Mouse (Mus musculus): ENCODE data around the gene Cacna2d1. TPM values are rescaled to one million over a fixed set of nuclear protein-coding genes. Genes with fewer than 3 reads are reported as not detected.

The Cacna2d1 gene
- polyA plus RNA-seq, 1 experiment from 2014 or later = 1.3 TPM

DNA sequence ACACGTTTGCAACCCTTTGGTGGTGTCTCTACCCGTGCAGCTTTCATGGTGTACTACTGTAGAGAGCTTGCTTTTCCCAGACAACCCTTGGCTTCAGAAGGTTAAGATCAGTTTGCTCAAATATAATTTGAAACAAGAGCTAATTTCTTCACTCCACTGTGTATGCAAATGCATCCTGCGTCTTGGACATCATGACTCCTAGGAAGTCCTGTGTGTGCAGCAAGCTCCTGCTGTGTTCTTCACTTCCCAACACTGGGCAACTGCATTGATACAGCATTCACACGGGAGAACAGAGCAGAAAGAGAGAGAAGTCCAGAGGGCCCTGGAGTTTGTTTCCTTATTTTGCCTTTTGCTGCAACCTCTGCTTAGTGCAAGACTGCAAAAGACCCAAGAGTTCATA lies 48.1 kb downstream of the Cacna2d1 start:
- DNase-seq (ENCODE audit: low spot score) = no peak

DNA sequence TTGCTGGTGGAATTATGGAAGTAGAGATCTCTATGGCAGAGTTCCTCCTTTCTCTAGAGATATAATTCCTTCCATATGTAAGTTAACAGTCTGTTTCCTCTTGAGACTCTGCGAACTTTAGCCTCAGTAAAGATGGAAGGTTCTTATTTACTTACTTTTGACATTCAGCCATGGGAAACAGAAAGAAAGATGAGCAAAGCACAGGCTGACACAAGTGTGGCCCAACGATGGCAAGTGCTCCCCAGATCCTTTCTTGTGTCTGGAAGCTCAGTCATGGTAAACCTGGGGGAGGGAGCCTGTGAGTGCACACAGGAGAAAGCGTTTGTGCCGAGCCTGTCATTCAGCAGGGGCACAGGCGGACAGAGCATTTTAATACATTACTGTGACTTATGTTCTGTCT lies 48.9 kb downstream of the Cacna2d1 start:
- no peak for DNase-seq (ENCODE audit: low spot score)

DNA sequence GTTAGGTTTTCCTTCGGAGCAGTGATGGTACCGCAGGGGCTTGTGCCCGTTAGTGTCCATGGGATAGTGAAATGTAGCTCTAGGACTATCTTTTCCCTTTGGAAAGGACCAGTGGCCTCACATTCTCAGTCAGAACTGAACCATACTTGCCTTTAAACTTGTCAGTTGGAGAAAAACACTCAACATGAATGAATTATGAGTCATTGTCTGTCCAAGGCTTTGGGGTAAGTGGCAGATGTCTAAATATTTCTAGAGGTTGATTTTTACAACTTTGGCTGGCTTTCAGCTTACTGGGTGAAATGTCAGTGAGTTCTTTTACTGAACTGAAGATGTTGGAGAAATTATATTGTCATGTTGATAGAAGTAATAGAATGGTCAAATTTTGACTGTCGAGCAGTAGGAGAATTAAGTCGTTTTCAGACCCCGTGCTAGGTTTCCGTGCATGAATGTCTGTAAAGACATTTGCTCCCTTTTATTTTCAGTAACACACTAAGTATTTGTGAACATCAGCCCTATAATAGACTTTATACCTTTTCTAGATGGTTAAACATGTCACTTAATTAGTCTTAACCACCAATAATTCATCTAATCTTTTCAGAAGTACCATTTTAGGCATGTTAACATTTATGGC lies 50.9 kb downstream of the Cacna2d1 start:
- DNase-seq (ENCODE audit: low spot score) = no peak

DNA sequence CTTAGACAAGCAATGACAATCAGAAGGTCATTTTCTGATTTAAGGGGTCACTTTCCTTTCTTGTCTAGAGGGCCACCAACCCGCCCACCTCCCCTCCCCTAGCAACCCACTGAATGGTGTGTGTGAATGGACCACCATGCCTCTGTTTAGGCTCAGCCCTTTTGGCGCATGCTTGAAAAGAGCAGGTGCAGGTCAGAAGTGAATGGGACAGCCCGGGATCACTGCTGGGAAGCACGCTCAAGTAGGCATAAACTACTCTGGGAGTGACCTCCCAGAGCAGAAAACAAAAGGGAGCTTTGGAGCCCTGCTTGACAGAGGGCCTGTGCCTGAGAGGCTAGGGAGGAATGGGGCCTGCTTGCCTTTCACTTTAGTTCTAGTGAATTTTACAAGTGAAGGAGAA lies 51.4 kb downstream of the Cacna2d1 start:
- no peak for DNase-seq (ENCODE audit: low spot score)

DNA sequence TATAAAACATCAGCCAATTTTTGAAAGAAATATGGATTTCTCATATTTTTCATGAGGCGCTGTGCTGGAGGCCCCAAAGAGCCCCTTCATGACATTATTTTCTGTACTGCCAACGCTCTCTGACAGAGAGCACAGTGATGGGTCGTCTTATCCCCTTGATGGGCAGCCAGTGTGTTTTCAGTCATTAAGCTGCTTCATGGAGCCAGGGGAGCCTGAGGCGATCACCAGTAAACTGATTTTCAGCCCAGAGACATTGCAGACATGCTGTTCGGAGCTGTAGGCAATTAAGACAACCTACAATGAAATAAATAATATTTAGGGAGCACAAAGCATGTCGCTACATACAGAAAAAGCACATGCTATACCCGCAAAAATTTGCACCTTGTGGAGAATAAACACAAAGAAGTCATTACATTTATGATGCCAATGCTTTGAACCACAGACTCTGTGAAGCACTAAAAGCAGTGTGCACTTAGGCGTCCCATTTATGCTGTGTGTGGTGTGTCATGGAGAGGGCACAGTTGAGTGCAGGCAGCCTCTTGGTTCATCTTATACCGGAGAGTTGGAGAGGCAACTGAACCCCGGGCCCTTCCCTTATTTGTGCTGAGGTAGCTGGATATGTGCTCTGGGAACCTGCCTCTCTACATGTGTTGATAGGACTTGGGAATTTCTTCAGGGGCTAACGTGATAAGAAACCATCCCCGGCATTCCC lies 57.1 kb downstream of the Cacna2d1 start:
- DNase-seq (ENCODE audit: low spot score) = no peak

DNA sequence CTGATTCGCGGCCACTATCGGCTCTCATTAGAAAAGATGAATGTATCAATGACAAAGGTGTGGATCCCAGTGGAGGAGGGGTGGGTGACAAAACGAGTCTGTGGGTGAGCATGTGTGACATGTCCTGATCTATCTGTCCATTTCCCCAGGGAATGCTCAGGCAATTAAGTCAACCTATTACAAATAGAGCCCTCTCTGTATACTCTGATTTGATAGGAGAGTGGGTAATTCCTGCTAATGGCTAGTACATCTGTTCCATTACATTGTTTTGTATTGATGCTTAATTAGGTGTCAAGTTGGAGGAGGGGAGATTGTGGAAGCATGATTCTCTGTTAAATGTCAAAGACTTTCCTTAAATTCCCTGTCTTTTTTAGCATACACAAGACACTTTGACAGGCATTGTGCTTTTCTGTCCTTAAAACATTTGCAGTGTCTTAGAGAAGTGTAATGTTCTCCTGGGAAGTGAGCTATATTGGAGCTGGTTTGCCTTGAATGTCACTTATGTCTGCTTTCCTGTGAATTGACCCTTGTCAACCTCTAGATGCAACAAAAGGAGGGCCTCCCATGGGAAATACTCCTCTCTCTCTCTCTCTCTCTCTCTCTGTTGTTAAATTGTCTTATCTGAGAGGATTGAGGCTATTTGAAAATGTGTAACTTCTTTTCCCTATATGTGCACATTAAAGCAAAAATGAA lies 58.9 kb downstream of the Cacna2d1 start:
- DNase-seq (ENCODE audit: low spot score) = no peak

DNA sequence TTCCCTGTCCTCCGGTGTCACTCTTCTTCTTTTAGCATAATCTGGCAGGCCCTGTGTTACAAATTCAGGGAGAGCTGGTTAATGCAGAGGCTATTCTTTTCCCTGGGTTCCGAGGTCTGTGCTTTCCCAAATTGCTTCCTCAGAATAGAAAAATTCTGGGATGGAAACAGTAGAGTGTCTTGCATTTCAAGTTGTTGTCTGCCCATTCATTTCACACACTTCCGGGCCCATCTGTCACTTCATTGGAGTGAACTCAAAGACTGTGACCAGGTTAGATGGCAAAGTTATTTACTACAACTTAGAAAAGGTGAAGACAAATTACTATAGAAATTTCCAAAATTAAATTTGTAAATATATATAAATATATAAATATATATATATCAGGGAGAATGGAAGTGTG lies 62.7 kb downstream of the Cacna2d1 start:
- DNase-seq (ENCODE audit: low spot score) = no peak

DNA sequence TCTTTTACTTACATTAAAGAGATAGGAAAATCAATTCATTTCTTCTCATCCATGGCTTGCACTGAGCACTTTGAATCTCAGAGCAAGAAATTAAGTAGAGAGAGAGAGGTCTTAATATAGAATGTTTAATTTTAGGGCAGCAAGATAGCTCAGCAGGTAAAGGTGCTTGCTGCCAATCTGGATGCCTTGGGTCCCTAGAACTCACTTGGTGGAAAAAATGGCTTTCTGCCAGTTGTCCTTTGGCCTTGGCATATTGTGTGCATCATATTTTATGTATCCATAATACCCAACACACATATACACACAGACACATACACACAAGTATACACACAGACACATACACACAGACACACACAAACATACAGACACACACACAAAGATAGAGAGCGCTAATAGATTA lies 63.3 kb downstream of the Cacna2d1 start:
- no peak for DNase-seq (ENCODE audit: low spot score)

DNA sequence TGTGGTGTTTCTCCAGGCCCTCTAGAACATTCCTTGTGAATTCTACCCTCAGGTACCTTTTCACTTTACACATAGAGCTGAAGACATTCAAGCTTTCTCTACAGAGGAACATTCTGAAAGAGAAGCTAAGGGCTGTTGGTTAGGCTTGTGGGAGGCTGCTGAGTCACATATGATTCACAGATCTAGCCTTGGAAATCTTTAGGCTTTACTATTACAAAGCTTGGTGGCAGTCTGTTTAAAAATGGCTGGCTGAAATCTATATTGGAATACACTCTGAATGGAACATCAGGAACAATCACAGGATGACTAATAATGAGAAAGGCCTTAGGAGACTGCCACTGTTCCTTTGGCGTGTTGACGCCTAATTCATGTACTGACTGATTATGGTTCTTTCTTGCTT lies 66.4 kb downstream of the Cacna2d1 start:
- no peak for DNase-seq (ENCODE audit: low spot score)

DNA sequence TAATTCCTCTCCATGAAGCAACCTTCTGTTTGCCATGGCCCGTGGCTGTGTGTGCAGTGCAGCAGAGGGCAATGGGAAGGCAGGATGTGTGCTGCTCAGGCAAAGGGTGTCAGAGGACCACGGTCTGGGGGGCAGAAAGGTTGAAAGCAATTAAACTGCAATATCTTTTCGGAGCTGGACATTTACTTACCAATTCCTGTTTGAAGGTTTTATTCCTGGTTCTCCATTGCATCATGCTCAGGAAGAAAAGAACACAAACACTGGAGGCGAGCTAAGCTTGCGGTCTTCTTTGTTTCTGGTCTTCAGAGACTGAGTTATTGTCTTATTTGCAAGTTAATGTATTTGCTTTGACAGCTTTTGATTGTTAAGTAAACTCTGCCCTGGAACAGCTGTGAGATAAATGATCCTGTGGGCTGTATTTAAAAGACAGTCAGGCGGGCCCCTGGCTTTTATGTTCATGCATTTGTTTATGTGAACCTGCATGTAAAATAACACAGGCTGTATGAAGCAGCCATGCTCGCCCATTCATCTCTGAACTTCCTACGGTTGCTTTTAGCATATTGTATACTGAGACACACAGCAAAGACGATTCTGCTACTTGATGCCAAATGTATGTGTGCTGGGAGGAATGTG lies 68.1 kb downstream of the Cacna2d1 start:
- DNase-seq (ENCODE audit: low spot score) = no peak

DNA sequence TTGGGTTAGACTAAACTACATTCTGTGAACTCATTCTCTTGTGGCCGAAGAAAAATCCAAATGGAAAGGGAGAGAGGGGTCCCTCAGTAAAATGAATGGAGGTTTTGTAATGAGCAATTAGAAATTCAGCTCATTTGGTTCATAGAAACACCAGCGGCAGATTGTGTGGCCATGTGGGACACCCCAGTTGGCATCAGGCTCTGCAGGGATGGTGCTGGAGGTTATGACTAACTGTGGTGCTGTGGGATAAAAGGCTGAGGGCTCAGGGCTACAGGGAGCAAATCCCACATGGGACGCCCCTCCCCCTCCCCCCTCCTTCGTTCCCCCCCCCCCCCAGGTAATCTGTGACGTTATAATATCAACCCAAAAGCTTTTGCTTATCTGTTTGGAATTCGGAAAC lies 69.8 kb downstream of the Cacna2d1 start:
- DNase-seq (ENCODE audit: low spot score) = no peak

DNA sequence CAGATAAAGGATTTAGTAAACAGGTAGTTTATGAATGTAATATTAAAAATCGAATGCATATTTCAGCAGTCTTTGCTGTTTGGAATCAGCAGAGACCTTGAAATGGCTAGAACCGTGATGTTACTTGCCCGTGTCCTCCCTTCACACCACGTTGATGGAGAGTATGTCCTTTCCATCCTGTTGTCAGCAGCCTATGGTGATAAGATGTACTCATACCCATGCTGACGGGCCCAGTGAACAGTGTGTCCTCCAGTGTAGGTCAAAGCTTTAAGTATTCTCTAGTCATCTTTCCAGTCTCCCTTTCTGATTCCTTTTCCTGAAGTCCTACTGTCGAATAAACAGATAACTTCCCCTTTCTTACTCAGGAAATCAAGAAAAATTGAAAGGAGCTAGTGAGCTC lies 72.5 kb downstream of the Cacna2d1 start:
- no peak for DNase-seq (ENCODE audit: low spot score)

DNA sequence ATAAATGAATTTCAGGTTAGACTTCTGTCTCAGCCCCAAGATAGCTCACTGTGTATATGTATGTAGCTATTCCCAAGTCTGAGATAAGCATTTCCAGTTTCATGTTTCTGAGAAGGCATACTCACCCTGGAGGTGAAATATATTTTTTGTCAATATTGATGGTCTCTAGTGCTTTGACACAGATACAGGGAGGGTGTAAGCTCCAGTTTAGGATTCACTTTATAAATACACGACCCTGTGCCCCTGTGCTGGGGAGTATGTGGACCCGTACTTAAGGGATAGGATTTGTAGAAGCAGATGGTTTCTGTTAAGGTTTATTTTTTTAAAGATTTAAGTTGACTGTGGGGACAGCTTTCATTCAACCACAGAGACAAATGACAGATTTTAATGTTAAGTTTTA lies 79.2 kb downstream of the Cacna2d1 start:
- no peak for DNase-seq (ENCODE audit: low spot score)

DNA sequence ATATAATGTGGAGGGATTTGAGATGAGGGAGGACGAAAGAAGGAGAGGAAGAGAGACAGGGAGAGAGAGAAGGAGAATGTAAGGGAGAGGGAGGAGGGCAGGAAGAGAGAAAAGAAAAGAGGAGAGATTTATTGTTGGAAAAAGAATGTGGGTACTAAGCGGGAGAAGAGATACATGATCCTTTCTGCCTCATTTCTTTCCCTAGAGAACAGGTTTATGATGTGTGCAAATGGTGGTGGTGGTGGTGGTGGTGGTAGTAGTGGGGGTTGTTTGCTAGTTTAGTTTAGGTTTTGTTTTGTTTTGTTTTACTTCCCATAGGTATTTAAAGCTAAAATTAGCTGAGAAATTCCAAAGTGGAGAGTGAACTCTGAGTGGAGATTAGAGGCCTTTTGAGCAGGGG lies 79.9 kb downstream of the Cacna2d1 start:
- no peak for DNase-seq (ENCODE audit: low spot score)

DNA sequence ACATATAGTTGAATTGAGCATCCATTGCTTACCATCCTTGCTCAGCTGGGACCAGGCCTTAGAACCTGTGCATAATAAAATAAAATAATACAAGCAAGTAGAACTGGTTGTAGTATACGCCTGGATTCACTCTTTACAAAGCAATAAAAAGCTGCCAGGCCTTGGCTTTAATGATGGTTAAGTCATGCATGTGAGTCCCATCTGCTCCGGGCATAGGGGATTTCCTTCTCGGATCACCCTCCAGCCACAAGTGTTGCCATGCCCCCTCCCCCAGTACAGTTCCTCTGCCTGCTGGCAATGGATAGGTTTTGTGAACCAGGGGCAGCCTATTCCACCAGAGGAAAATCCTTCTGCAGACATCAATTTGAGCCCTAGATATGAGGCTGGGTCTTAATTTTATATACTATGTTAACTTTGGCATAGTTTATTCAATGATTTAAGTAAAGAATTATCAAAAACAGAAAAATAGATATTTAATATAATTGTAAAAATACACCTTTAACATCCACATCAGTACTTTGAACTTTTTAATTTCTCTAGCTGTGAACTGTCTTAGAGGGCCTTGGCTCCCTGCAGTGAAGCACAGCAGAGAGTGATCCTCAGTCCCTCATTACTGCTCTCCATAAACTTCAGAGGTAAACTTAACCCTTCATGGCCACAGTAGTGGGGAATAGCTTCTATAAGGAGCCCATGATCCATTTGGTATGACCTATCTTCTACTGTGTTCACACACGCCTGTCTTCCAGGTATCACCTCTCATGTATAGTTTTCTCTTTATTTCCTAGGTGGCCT lies 90.3 kb downstream of the Cacna2d1 start:
- DNase-seq (ENCODE audit: low spot score) = no peak

DNA sequence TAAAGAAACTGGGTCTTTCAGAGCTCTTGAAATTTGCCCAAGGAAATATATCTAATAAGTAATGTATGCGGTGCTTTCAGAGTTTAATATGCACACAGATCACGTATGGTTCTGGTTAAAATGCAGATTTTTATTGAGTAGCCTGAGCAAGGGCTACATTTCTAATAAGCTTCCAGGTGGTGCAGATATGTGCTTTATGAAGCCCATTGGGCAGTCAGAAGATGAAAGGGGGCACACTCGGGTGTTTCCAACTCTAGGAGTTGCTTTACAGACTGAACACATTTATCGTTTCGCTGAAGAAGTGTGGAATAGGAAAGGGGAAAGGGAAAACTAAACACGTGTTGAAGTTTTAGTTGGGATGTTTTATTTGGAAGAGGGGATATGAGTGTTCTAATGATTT lies 94.4 kb downstream of the Cacna2d1 start:
- DNase-seq (ENCODE audit: low spot score) = no peak

DNA sequence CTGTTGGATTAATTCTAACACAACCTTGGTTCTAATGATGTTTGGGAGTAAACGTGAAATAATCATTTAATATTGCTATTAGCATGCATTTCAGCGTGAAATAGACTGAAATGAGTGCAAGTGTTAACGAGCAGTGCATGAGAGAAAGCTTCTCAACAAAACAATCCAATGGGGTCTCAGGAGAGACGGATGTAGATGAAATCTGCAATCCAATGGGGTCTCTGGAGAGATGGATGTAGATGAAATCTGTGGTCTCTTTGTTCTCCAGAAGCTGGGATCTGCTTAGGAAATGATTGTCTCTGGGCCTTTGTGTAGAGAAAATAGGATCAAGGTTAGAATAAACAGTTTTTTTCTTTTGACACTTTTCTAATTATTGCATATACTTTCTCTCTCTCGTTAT lies 95.0 kb downstream of the Cacna2d1 start:
- DNase-seq (ENCODE audit: low spot score) = no peak

DNA sequence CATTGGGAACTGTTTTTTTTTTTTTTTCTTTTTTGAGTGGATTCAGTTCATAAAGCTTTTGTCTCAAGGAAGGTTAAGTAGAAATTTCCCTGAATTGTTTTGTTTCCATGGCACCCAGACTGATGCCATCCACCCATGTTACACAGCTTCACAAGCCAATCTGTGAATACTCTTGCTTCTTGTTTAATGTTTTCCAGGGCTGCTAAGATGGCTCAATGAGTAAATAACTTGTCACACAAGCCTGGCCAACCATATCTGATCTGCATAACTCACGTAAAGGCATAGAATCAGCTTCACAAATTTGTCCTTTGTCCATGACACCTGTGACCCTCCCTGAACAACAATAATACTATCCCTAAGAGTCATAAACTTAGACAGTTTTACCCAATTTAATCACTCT lies 99.1 kb downstream of the Cacna2d1 start:
- DNase-seq (ENCODE audit: low spot score) = no peak

DNA sequence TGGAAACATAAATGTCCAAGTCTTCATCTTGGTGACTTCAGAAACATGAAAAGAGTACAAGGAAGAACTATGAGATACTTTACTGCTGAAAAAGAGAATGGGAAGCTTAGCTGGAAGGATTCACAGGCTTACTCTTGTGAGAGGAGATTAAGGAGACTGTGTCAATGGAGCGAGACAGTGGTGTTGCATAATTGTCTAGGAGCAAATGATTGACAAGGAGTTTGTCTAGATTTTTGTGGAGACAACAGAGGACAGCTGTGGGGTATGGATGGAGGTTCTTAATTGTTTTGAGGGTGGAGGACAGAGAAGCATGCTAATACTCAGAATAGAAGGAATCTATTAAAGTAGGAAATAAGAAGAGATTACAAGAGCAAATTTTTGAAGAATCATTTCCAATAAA lies 100.8 kb downstream of the Cacna2d1 start:
- no peak for DNase-seq (ENCODE audit: low spot score)

DNA sequence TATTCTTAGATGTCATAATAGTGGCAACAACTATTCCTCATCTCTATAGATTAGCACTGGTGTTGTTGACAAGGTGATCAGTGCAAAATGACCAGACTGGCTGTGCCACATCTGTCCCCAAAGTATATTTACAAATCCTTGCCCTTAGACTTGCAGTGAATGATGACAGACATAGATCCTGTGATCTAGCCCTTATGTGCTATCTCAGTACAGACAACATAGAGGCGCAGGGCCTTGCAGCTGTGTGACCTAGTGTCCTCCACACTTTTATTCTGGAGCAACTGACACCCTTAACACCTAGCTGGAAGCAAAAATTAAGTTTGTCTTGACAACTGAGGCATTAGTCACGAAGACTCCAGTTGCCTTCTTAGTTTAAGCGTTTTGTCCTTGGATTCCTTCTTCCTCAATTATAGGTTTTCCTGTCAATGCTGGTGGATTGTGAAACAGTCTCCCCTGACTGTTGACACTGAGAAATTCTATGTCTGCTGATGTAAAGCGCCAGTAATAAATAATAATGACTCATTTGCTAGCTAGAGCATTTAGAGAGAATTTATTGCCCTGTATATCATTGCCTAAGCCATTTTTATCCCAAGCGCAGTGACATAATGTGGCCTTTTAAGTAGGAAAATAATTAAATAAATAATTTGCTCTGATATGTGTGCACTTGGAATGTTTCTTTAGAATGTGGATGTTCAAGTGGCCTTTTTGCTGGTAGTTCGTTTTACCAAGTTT lies 110.8 kb downstream of the Cacna2d1 start:
- DNase-seq (ENCODE audit: low spot score) = no peak
